ENCODE assay signal across 17 mouse cellular contexts in genomic region chr9:102729876-102730413, GRCm38 (mm10). TPM values are rescaled to one million over a fixed set of nuclear protein-coding genes. Genes with fewer than 3 reads are reported as not detected.
DNase-seq lines count a peak whose midpoint lies in the region; ATAC-seq and TF ChIP-seq lines count a peak whose summit lies in the region.
"Had no signal": no experiment of that assay in that cellular context is flagged by ENCODE, and none has a peak within 500 bp of the region (broad histone marks: within the 10 kb centered on the region; RNA-seq: fewer than 3 reads in every experiment).

No protein-coding gene starts in this region.

- no peak overlapping the region for H3K9ac ChIP-seq in intestine, embryonic 15.5 days
- no peak overlapping the region for H3K9ac ChIP-seq in intestine, embryonic 16.5 days (ENCODE audit: low read depth, low read length)
- no peak overlapping the region for H3K9ac ChIP-seq in neural tube, embryonic 13.5 days
- H3K9ac ChIP-seq in neural tube, embryonic 15.5 days (replicated peaks): no peak overlapping the region
- H3K9ac ChIP-seq: embryonic facial prominence, embryonic 12.5 days; forebrain, embryonic 12.5 days; hindbrain, embryonic 15.5 days had no signal

- no peaks in the 10 kb centered on the region for H3K27me3 ChIP-seq in intestine, embryonic 15.5 days (replicated peaks)
- no peaks in the 10 kb centered on the region for H3K27me3 ChIP-seq in intestine, embryonic 16.5 days (replicated peaks; ENCODE audit: control insufficient read depth, insufficient read depth, low read length)
- no peaks in the 10 kb centered on the region for H3K27me3 ChIP-seq in neural tube, embryonic 13.5 days
- no peaks in the 10 kb centered on the region for H3K27me3 ChIP-seq in neural tube, embryonic 15.5 days (replicated peaks)
- no peaks in the 10 kb centered on the region for H3K27me3 ChIP-seq in myocyte (ENCODE audit: control insufficient read depth, insufficient read depth, insufficient read length)
- H3K27me3 ChIP-seq: embryonic facial prominence, embryonic 12.5 days; forebrain, embryonic 12.5 days; hindbrain, embryonic 15.5 days had no signal

- intact Hi-C loops in left cerebral cortex, postnatal 25 days (cut with DNase I): no loop called here

- peaks cover 39% of the 10 kb centered on the region for H3K4me1 ChIP-seq in intestine, embryonic 15.5 days (replicated peaks)
- peaks cover 46% of the 10 kb centered on the region for H3K4me1 ChIP-seq in intestine, embryonic 16.5 days (ENCODE audit: control insufficient read depth, insufficient read depth, low read length)
- peaks cover 49% of the 10 kb centered on the region for H3K4me1 ChIP-seq in neural tube, embryonic 13.5 days (replicated peaks)
- H3K4me1 ChIP-seq in neural tube, embryonic 15.5 days: peaks cover 35% of the 10 kb centered on the region

- H3K36me3 ChIP-seq in intestine, embryonic 15.5 days: peaks cover 53% of the 10 kb centered on the region
- peaks cover 47% of the 10 kb centered on the region for H3K36me3 ChIP-seq in intestine, embryonic 16.5 days (ENCODE audit: control insufficient read depth, insufficient read depth, low read length)
- peaks cover 95% of the 10 kb centered on the region for H3K36me3 ChIP-seq in neural tube, embryonic 13.5 days
- H3K36me3 ChIP-seq in neural tube, embryonic 15.5 days: peaks cover 91% of the 10 kb centered on the region
- peaks cover 62% of the 10 kb centered on the region for H3K36me3 ChIP-seq in myocyte (ENCODE audit: control insufficient read depth, insufficient read depth)

- no peak overlapping the region for H3ac ChIP-seq in myocyte (ENCODE audit: control insufficient read depth, insufficient read length)

- H3K9me3 ChIP-seq in intestine, embryonic 15.5 days: no peaks in the 10 kb centered on the region
- no peaks in the 10 kb centered on the region for H3K9me3 ChIP-seq in intestine, embryonic 16.5 days (ENCODE audit: control insufficient read depth, low read length)
- no peaks in the 10 kb centered on the region for H3K9me3 ChIP-seq in neural tube, embryonic 13.5 days
- no peaks in the 10 kb centered on the region for H3K9me3 ChIP-seq in neural tube, embryonic 15.5 days (replicated peaks)
- H3K9me3 ChIP-seq: embryonic facial prominence, embryonic 12.5 days; forebrain, embryonic 12.5 days; hindbrain, embryonic 15.5 days; midbrain, embryonic 10.5 days had no signal

- WGBS in intestine, embryonic 15.5 days: 83% methylated on average over 14 of the region's 14 CpGs
- WGBS in intestine, embryonic 16.5 days: 89% methylated on average over 14 of the region's 14 CpGs
- 93% methylated on average over 14 of the region's 14 CpGs for WGBS in neural tube, embryonic 13.5 days
- 95% methylated on average over 14 of the region's 14 CpGs for WGBS in neural tube, embryonic 15.5 days

- no peak for ATAC-seq in intestine, embryonic 15.5 days
- ATAC-seq in intestine, embryonic 16.5 days: no peak
- no peak for ATAC-seq in neural tube, embryonic 13.5 days (ENCODE audit: low read depth)
- no peak for ATAC-seq in neural tube, embryonic 15.5 days (ENCODE audit: low FRiP score)

- peak; percentile 70 for DNase-seq in adrenal gland, postnatal 14 days
- DNase-seq in adrenal gland, postnatal 10 days: no peak
- DNase-seq in left cerebral cortex, postnatal 25 days (ENCODE audit: low spot score in 2 of 2): no peak
- DNase-seq: cerebellum, adult 2 months; heart, adult 2 months; lung, adult 18-20 months; lung, postnatal 4 days had no signal

- no peak overlapping the region for H3K4me2 ChIP-seq in intestine, embryonic 15.5 days (replicated peaks)
- no peak overlapping the region for H3K4me2 ChIP-seq in intestine, embryonic 16.5 days (ENCODE audit: low read depth, low read length)
- H3K4me2 ChIP-seq in neural tube, embryonic 13.5 days: no peak overlapping the region
- no peak overlapping the region for H3K4me2 ChIP-seq in neural tube, embryonic 15.5 days
- peak overlapping the region; percentile 8 for H3K4me2 ChIP-seq in myocyte (ENCODE audit: low read depth)
- H3K4me2 ChIP-seq: embryonic facial prominence, embryonic 12.5 days; forebrain, embryonic 12.5 days; hindbrain, embryonic 15.5 days had no signal

- no peak overlapping the region for H3K4me3 ChIP-seq in intestine, embryonic 15.5 days (replicated peaks)
- H3K4me3 ChIP-seq in intestine, embryonic 16.5 days (ENCODE audit: low read length): no peak overlapping the region
- H3K4me3 ChIP-seq in neural tube, embryonic 13.5 days: no peak overlapping the region
- H3K4me3 ChIP-seq in neural tube, embryonic 15.5 days (replicated peaks): no peak overlapping the region
- no peak overlapping the region for H3K4me3 ChIP-seq in myocyte
- H3K4me3 ChIP-seq: embryonic facial prominence, embryonic 12.5 days; forebrain, embryonic 12.5 days; heart, adult 2 months; hindbrain, embryonic 15.5 days; layer of hippocampus, adult 2 months; midbrain, embryonic 10.5 days had no signal

- H3K79me2 ChIP-seq in myocyte (ENCODE audit: control insufficient read depth, insufficient read depth): peaks cover 16% of the 10 kb centered on the region

- no peak for TF ChIP-seq POLR2A in myocyte (IDR thresholded peaks at IDR 0.05; ENCODE audit: insufficient read length, low read depth)

- 0 out of 2 replicates have a peak overlapping the region, but pooled peaks have one; percentile 22 for H3K27ac ChIP-seq in intestine, embryonic 15.5 days
- H3K27ac ChIP-seq in intestine, embryonic 16.5 days (ENCODE audit: low read length): no peak overlapping the region
- H3K27ac ChIP-seq in neural tube, embryonic 13.5 days (replicated peaks): peak overlapping the region; percentile 1; the same call in 1 of the 2 replicates
- no peak overlapping the region for H3K27ac ChIP-seq in neural tube, embryonic 15.5 days (replicated peaks)
- H3K27ac ChIP-seq: embryonic facial prominence, embryonic 12.5 days; forebrain, embryonic 12.5 days; heart, adult 2 months; hindbrain, embryonic 15.5 days; layer of hippocampus, adult 2 months had no signal

TF ChIP-seq in myocyte, 11 proteins besides CTCF, POLR2A, EP300 and RAD21:
- no peak for TF ChIP-seq REST (IDR thresholded peaks at IDR 0.05; ENCODE audit: insufficient read depth, insufficient read length)
- no peak for TF ChIP-seq MAX (IDR thresholded peaks at IDR 0.05; ENCODE audit: low read depth)
- TF ChIP-seq CEBPB (IDR thresholded peaks at IDR 0.05; ENCODE audit: insufficient read depth, poor library complexity, severe bottlenecking): no peak
- TF ChIP-seq MYOD1 (IDR thresholded peaks at IDR 0.05; ENCODE audit: control insufficient read depth in 1 of 3, insufficient read length in 2 of 3, low read depth in 2 of 3): no peak
- peak; percentile 13 for TF ChIP-seq POLR2AphosphoS2 (IDR thresholded peaks at IDR 0.05; ENCODE audit: insufficient read length, low read depth)
- no peak for TF ChIP-seq MYOG (IDR thresholded peaks at IDR 0.05; ENCODE audit: control insufficient read depth in 1 of 3, insufficient read depth in 1 of 3, insufficient read length in 2 of 3, low read depth in 2 of 3)

RNA-seq across cellular contexts. Expression of gene Amotl2, which starts 13.5 kb away (rescaled TPM):
- total RNA-seq in adrenal gland, postnatal 14 days (2021): 160 and 219 TPM in 2 replicates
- total RNA-seq in adrenal gland, postnatal 10 days (2021): 100 to 1,000 TPM; 101 to 154 TPM
- polyA plus RNA-seq in intestine, embryonic 15.5 days (2015; fragmentation: Nextera tagmentation; extraction: Ambion mirVana): 31.8 and 32.9 TPM in 2 replicates
- polyA plus RNA-seq in intestine, embryonic 16.5 days (2015; fragmentation: Nextera tagmentation; extraction: Ambion mirVana): 20.4 and 21.8 TPM in 2 replicates
- 59.3 and 69.6 TPM in 2 replicates for polyA plus RNA-seq in neural tube, embryonic 13.5 days (2015; fragmentation: Nextera tagmentation; extraction: Ambion mirVana)
- 41.5 and 57.0 TPM in 2 replicates for polyA plus RNA-seq in neural tube, embryonic 15.5 days (2015; fragmentation: Nextera tagmentation; extraction: Ambion mirVana)
- 67.2 TPM for polyA plus RNA-seq in myocyte (2012; fragmentation: generic; extraction: Trizol)
- 10 to 100 TPM; 18.7 to 18.8 TPM for total RNA-seq in left cerebral cortex, postnatal 25 days (2021)

Comparison
In these comparisons a context has a peak if more than half of its experiments do, and no peak if none do; other contexts are left out.
1. H3K27ac ChIP-seq: peak in intestine, embryonic 15.5 days (single experiment) and neural tube, embryonic 13.5 days (single experiment); none in intestine, embryonic 16.5 days (single experiment) and neural tube, embryonic 15.5 days (single experiment).